Mouse (Mus musculus): ENCODE data around the gene Mgat4b.
A peak's percentile ranks its signal among the peaks of the same experiment; 100 is the strongest.

The Mgat4b gene

GRCm38 (mm10) chr11:50225611-50226378 is 15.1 kb downstream of the Mgat4b start:
- no peak for DNase-seq (ENCODE audit: low read depth, low spot score)

GRCm38 (mm10) chr11:50226406-50226805 is 15.7 kb downstream of the Mgat4b start:
- no peak for DNase-seq (ENCODE audit: low read depth, low spot score)

- DNase-seq (ENCODE audit: low read depth, low spot score): no peak
Observed at GRCm38 (mm10) chr11:50227226-50227625, 16.5 kb downstream of the Mgat4b start.

- no peak for DNase-seq (ENCODE audit: low read depth, low spot score)
Observed at GRCm38 (mm10) chr11:50227736-50228135, 17.0 kb downstream of the Mgat4b start.

- DNase-seq (ENCODE audit: low read depth, low spot score): no peak
Observed at GRCm38 (mm10) chr11:50228772-50229171, 18.1 kb downstream of the Mgat4b start.

- no peak for DNase-seq (ENCODE audit: low read depth, low spot score)
Observed at GRCm38 (mm10) chr11:50229252-50229910, 18.7 kb downstream of the Mgat4b start.

- DNase-seq (ENCODE audit: low read depth, low spot score): no peak
Observed at GRCm38 (mm10) chr11:50230481-50231304, 20.0 kb downstream of the Mgat4b start.

GRCm38 (mm10) chr11:50231411-50231810 is 20.7 kb downstream of the Mgat4b start:
- DNase-seq (ENCODE audit: low read depth, low spot score): peak; percentile 73

GRCm38 (mm10) chr11:50233022-50233421 is 22.3 kb downstream of the Mgat4b start:
- DNase-seq (ENCODE audit: low read depth, low spot score): no peak

- no peak for DNase-seq (ENCODE audit: low read depth, low spot score)
Observed at GRCm38 (mm10) chr11:50233993-50234392, 23.3 kb downstream of the Mgat4b start.

- DNase-seq (ENCODE audit: low read depth, low spot score): no peak
Observed at GRCm38 (mm10) chr11:50234606-50235005, 23.9 kb downstream of the Mgat4b start.

GRCm38 (mm10) chr11:50236540-50236936 is 25.8 kb downstream of the Mgat4b start:
- peak; percentile 91 for DNase-seq (ENCODE audit: low read depth, low spot score)

GRCm38 (mm10) chr11:50236937-50237835 is 26.5 kb downstream of the Mgat4b start:
- no peak for DNase-seq (ENCODE audit: low read depth, low spot score)

GRCm38 (mm10) chr11:50238324-50238723 is 27.6 kb downstream of the Mgat4b start, which contains the start of gene Ltc4s:
Gene Ltc4s, minus strand, starts transcription at chr11:50238616.
- no peak for DNase-seq (ENCODE audit: low read depth, low spot score)

GRCm38 (mm10) chr11:50238821-50239791 is 28.4 kb downstream of the Mgat4b start:
- DNase-seq (ENCODE audit: low read depth, low spot score): no peak

- no peak for DNase-seq (ENCODE audit: low read depth, low spot score)
Observed at GRCm38 (mm10) chr11:50240235-50240911, 29.7 kb downstream of the Mgat4b start.

GRCm38 (mm10) chr11:50243926-50244325 is 33.2 kb downstream of the Mgat4b start:
- DNase-seq (ENCODE audit: low read depth, low spot score): no peak

- no peak for DNase-seq (ENCODE audit: low read depth, low spot score)
Observed at GRCm38 (mm10) chr11:50245269-50245668, 34.6 kb downstream of the Mgat4b start.

GRCm38 (mm10) chr11:50248473-50249171 is 37.9 kb downstream of the Mgat4b start:
- no peak for DNase-seq (ENCODE audit: low read depth, low spot score)
